Mouse (Mus musculus) heart, adult 11 months (tissue): ENCODE data around the gene Il1rapl2.
"Not testable (repeated sequence)": the region's sequence is repeated elsewhere in the genome, so short reads cannot be mapped to it uniquely, and the experiment has no call there.

Experiments
- DNase-seq: peaks from one replicate; pipeline ENCODE4 v3.0.0; 2022

Gene Il1rapl2

GRCm38 (mm10) chrX:138234626-138235025 lies 664.2 kb downstream of the Il1rapl2 start:
- no peak for DNase-seq

DNA sequence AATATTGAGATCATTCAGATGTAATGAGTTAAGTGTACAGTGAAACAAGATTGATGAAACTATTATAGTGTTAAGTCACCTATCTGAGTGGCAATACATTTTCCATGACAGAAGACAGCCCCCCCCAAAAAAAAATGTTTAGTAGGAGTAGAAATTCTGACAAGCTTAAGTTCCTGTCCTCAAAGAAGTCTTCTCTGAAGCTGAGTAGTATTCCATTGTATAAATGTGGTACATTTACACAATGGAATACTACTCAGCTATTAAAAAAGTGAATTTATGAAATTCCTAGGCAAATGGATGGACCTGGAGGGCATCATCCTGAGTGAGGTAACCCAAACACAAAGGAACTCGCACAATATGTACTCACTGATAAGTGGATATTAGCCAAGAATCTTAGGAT lies 778.3 kb downstream of the Il1rapl2 start:
- not testable (repeated sequence) for DNase-seq

DNA sequence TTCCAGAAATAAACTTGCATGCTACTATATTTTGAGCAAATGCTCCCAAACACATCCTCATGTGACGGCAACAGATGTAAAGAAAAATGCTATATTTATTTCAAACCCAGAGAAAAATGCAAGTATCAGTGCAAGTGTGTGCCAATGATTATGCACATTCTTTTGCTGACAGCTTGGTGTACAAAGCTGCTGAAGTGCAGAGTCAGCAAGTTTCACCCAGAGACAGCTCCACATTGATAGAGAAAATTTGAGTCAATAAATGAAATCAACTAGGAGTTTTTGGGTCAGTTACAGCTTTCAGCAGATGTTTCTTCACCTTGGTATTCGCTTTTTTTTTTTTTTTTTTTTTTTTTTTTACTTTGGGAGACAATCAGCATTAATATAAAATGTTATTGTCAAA lies 863.4 kb downstream of the Il1rapl2 start:
- no peak for DNase-seq

DNA sequence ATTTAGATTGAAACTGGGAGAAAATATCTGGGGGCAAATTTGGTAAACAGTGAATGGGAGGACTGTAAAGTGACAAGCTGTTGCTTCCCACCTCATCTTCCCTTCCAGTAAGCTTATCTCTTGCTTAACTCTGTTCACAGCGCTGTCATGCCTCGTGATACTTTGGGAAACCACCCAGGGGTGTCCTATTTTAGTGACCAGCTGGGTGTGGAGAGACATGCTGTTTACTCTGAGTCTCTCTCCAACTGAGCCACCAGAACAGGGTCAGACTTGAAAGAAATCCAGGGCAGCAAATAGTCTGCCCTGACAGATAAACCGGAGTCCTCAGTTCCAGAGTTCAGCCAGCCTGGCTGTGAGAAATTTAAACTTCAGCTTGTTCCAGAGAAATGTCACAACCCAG lies 867.5 kb downstream of the Il1rapl2 start:
- peak; percentile 96 for DNase-seq

DNA sequence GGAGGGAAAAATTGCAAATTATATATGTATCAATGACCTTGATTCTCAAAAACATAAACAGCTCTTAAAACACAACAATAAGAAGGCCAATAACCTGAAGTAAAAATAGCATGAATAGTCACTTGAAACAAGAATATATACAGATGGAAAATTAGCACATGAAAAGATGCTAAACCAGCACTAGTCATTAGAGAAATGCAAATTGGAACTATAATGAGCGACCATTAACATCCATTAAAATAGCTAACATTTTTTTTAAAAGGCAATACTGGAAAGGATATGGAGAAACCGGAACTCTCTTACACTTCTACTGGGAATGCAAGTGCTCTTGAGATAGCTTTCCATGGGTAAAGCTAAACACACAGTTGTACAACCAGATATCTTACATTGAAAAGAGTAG lies 879.4 kb downstream of the Il1rapl2 start:
- DNase-seq: no peak

DNA sequence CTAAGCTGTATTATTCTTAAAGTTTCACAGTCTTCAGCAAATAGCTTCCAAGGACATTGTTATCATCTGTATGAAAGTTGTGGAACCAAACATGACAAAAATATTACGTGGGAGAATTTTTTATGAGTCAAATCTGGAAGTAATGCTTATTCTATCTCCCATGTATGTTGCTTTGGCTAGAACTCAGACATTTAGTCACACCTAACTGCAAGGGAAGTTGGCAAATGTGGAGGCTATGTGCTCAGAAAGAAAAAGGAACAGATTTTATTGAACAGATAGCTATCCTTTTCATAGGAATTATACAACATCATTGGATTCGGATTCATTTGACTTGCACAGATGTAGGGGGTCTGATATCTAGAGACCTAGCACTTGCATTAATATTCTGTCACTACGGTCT lies 908.1 kb downstream of the Il1rapl2 start:
- DNase-seq: no peak

- DNase-seq: no peak
Measured at GRCm38 (mm10) chrX:138500510-138500909, 930.1 kb downstream of the Il1rapl2 start.

DNA sequence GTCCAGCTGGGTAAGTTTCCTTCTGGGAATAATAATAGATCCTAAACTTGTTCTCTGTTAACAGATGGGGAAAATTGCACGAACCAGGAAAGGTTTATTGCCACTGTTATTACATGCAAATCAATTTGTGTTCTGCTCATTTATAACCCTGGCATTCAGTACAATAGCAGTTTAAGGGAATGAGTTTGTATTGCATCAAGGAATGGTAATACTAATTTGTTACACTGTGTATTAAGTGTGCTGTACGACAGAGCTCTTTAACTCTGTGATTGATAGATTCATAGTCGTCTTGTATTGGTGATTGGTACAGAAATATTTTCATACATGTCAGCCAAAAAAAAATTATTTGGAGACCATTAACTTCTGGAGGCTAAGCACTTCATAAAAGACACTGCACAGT lies 934.6 kb downstream of the Il1rapl2 start:
- no peak for DNase-seq

- DNase-seq: no peak
Measured at GRCm38 (mm10) chrX:138620106-138620505, 1049.7 kb downstream of the Il1rapl2 start.

DNA sequence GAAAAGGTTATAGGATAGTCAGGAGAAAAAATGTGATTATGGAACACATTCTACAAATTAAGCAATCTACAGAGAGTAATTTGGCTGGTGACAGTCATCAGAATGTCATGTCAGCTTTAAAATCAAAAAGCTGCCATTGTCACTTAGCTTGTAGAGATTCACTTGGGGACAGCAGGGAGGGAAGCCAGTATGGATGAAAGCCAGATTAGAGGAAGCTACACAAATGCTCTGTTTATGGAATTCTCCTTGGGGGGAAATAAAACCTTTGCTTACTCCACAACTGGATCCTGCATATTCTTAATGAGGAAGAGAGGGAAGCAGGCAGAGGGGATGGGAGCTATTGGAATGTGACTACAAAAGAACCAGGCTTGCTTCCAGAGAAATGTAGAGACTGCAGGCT lies 1054.9 kb downstream of the Il1rapl2 start:
- DNase-seq: no peak

DNA sequence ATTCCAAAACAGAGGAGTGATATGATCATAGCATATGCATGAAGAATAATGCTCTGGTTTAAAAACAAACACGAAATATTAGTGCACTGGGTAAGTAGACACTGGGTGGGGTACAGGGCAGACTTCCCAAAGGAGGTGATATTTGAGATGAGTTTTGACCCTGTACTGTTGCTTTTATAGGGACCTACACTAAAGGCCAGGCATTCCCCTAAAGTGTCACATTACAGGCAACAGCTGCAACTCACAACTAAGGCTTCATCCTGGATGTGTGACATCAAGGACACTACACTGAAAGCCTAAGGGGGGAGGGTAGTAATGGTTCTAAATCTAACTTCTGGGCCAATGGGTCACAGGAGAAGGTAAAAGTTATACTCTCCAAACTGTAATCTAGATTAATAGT lies 1152.0 kb downstream of the Il1rapl2 start:
- DNase-seq: no peak

DNA sequence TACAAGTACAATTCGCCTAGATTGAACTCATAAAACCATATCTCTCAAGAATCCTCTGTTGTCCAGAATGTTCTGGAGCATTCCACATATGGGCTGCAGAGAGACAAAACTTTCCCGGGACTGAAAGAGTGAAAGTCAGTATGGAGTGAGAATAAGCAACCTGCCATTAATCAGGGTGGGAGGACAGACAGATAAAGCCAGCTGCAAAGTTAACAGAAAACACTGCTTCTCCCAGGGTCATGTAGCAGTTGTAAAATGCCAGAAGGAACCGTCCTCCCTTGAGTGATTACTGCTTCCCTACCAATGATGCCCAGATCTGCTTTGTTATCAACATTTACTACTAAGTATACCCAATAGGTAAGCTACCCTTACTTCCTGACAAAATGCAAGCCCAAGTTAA lies 1230.5 kb downstream of the Il1rapl2 start:
- DNase-seq: no peak

DNA sequence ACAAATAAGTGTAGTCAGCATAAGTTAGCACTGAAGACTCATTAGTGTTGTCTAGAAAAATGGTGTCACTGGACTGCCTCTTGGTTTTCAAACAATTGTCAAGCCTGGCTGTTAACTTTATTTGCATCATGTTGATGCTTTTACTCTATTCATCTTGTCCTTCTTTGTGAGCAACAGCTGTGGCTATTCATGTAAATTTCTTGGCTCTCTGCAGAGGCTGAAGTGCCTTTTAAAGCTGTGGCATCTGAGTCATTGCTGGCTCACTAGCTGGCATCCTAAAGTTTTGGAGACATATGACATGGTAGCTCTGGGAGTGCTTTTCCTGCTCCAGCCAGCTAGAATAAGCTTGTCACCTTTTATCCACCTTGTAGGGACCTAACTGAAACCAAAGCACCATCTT lies 1261.5 kb downstream of the Il1rapl2 start:
- no peak for DNase-seq

DNA sequence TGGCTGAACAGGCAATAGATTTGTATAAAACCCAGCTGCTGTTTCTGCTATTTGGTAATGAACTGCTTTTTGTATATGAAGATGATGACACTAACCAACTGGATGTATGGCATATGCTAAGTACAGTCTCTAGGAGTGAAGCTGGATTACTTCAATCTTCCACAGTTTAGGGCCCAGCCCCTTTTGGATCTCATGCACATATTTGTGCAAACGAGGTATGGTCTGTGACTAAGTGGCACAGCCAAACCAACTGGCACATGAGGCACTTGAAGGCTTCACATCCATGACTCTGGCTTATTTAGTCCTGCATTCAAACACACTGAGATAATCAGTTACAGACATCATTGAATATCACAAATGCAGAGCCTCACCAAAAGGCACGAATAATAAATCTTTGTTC lies 1263.5 kb downstream of the Il1rapl2 start:
- no peak for DNase-seq

GRCm38 (mm10) chrX:138838381-138838780 lies 1268.0 kb downstream of the Il1rapl2 start:
- DNase-seq: peak; percentile 70
